Mouse (Mus musculus): ENCODE data around the gene Ror1. TPM values are rescaled to one million over a fixed set of nuclear protein-coding genes. Genes with fewer than 3 reads are reported as not detected.

Ror1 gene
- total RNA-seq (2021), result 1 to 10 TPM; 6.1 to 7.0 TPM
- long read RNA-seq, experiment 1, partial matches to known transcripts, result 1 of 5 reads
- long read RNA-seq, experiment 1, other reads (novel, unspliced or antisense), result 4 of 5 reads
- long read RNA-seq, experiment 2, partial matches to known transcripts, result 2 of 4 reads
- long read RNA-seq, experiment 2, other reads (novel, unspliced or antisense), result 2 of 4 reads

DNA sequence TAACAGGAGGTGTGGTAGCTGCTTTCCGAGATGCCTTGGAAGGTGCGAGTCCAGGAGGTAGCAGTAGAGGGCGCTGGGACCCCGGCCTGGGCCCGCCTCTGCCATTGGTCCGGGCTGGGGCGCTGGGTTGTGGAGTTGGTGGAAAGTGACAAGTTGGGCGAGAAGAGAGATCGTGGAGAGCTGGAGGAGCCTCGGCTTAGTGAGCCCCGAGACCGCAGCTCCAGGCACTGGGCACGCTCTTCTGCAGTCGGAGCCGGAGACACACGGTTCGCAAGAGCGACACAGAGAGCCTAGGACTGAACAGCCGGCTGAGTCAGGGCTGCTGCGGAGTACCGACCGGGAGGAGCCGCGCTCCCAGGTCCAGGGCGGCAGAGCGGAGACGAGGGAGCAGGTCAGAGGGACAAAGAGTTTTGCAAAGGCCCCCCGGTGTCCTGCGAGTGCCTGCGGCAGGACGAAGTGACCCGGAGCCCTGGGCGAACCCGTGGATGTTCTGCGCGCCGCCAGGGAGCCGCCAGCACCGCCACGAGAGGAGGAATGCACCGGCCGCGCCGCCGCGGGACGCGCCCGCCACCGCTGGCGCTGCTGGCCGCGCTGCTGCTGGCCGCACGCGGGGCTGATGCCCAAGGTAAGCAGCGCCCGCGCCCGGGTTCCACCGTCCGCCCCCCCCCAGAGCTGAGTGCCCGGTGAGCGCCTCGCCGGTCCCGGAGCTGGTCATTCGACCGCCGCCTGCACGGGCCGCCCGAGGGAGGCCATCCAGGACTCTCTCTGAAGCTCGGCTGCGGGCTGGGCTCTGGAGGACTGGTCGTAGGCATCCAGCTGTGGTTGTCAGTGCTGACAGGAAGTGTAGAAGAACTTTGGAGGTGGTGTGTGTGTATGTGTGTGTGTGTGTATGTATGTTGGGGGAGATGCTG, at the start of gene Ror1:
Gene Ror1 (plus strand): TSS at position 107 of the 911 bp plus-strand sequence.
- H3K4me3 ChIP-seq, result peak within 1 kb of the TSS; percentile 76
- TF ChIP-seq CTCF (conservative IDR thresholded peaks at IDR 0.05), result peak; percentile 79
- DNase-seq (ENCODE audit: low spot score in 2 of 2), result peak; percentile 90 to 93
- peak within 1 kb of the TSS; percentile 87 for H3K27ac ChIP-seq

DNA sequence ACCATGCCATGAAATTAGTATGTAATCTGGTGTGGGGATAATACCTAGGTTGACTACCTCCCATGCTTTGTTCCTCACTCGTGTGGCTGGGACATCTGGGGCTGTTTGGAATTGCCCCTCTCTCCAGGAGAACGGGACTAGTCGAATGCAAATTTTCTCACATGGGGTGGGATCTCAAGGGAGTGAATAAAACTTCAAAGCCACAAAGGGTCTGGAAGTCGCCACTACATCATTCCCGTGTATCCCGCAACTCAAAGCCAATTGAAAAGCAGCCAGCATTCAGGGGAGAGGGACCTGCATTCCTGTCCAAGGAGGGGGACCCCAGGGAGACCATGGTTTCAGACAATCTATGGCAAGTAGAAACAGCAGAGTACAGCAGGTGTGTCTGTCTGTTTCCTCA, 48.5 kb upstream of the Ror1 start:
- Histone ChIP-seq H3K4me3 (no peak overlapping the region), H3K27ac (no peak overlapping the region)
- no peak for DNase-seq (ENCODE audit: low spot score in 2 of 2)
- no peak for TF ChIP-seq CTCF (conservative IDR thresholded peaks at IDR 0.05)

DNA sequence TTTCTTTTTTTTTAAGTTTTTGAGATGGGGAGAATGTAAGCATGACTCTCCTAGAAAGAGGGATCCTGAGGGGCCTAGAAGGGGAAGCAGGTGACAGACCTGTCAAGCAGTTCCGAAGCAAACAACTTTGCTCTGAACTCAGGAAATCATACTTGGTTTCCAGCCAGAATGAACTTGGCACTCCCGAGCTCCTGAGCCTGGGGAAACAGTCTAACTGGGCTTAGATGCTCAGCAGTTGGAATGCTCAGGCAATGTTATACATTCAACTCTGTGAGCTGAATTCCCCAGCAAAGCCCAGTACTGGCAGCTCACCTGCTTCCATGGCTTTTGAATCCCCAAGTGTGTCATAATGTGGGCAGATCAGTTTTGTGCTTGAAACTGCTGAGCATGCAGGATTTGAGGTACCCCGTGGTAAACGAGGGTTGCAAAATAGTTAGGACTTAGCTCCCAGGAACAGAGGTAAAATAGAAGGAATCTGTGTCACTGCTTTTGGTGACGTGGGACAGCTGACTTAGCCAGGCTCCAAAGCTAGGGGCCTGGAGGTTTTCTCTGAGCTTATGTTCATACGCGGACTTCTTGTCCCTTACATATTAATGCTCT, 47.1 kb upstream of the Ror1 start:
- TF ChIP-seq CTCF (conservative IDR thresholded peaks at IDR 0.05), result no peak
- DNase-seq (ENCODE audit: low spot score in 2 of 2), result no peak
- H3K4me3 ChIP-seq, result no peak overlapping the region
- no peak overlapping the region for H3K27ac ChIP-seq

DNA sequence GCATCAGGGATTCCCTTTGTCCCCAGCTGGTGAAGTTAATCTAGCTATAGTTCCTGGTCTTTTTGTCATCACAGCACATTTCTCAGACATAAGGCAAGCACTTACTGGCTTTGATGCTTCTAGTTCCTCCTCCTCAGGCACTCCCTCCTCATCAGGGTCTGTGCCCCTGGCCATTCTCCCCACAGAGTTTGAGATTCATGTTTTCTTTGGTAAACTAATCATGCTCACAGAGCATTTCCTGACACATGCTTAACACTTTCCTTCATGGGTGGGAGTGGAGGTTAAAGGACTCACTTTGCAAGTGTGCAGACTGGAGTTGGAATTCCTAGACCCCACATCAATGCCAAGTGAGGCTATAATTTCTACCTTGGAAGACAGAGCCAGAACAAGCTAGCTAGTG, 43.8 kb upstream of the Ror1 start:
- Histone ChIP-seq H3K27ac (no peak overlapping the region), H3K4me3 (no peak overlapping the region)
- no peak for TF ChIP-seq CTCF (conservative IDR thresholded peaks at IDR 0.05)
- DNase-seq (ENCODE audit: low spot score in 2 of 2), result no peak

DNA sequence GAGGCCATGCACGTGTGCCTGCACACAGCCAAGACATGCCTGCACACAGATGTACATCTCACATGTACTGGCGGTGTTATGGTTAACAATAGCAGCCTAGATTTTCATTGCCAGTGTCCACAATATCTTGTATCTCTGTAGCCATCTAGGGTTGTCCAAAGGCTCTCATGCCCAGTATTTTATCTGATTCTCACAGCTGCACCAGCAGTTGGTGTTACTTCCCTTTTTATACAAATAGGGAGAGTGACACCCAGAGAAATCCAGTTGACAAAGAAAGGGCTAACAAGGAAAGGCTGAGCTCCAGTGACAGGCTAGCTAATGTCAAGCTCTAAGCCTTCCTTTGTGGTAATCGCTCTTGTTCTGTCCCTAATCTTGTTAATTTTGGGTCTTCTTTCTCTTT, 43.3 kb upstream of the Ror1 start:
- no peak for TF ChIP-seq CTCF (conservative IDR thresholded peaks at IDR 0.05)
- H3K27ac ChIP-seq, result no peak overlapping the region
- H3K4me3 ChIP-seq, result no peak overlapping the region
- DNase-seq (ENCODE audit: low spot score in 2 of 2), result no peak

DNA sequence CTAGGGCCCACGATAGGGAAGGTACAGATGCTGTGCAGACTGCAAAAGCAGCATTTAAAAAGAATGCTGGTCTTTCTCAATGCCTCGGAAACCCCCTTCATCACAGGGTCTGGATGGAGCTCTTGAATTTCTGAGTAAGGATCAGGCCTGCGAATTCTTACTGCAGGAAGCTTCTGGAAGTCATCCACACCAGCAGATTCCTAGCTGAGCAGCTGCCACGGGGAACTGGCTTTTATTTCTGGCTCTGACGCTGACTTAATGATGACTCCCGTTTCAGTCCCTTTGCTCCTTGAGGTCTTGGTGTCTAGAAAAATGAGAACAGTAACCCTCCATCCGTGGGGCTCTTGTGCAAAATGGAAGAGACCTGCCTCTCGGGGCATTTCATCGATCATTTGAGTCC, 39.5 kb upstream of the Ror1 start:
- no peak for DNase-seq (ENCODE audit: low spot score in 2 of 2)

DNA sequence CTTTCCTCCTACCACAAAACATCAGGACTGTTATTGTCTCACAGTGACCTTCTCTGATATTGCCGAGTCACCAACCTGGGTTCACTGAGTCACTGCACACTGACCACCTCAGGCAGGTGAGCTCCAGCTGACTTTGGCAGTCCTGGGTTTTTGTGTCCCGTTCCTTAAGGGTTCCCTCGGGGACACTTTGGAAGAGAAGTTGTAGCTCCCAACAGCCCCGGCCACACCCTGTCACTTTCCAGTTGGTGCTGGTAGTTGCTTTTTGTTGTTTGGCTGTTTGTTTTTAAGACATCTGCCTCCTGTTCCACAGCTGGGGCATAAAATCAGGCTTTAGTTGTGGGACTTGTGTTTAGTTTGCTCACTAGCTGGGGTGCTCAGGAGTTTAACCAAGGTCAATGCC, 39.1 kb upstream of the Ror1 start:
- Histone ChIP-seq H3K4me3 (no peak overlapping the region), H3K27ac (no peak overlapping the region)
- DNase-seq (ENCODE audit: low spot score in 2 of 2), result no peak
- no peak for TF ChIP-seq CTCF (conservative IDR thresholded peaks at IDR 0.05)

More for the DNA sequence above, 39.5 kb upstream of the Ror1 start:
- H3K27ac ChIP-seq, result no peak overlapping the region
- H3K4me3 ChIP-seq, result no peak overlapping the region
- no peak for TF ChIP-seq CTCF (conservative IDR thresholded peaks at IDR 0.05)

DNA sequence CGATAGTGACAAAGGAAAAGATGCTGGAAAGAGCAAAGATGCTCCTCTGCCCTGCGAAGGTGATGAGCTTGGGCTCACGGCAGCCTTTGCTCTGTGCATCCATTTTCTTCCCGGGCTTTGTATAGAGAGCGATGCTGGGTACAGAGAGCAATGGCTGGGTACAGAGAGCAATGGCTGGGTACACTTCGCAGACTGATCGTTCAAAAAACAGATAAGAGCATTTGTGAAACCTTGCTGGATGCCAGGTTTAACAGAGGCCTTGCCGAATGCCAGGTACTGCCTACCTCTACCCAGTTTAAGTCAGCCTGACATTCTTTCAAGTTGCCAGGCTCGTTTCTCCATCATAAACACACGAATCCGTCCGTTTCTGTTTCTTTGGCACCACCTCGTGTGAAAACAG, 38.2 kb upstream of the Ror1 start:
- Histone ChIP-seq H3K4me3 (no peak overlapping the region), H3K27ac (no peak overlapping the region)
- TF ChIP-seq CTCF (conservative IDR thresholded peaks at IDR 0.05), result no peak
- DNase-seq (ENCODE audit: low spot score in 2 of 2), result no peak

DNA sequence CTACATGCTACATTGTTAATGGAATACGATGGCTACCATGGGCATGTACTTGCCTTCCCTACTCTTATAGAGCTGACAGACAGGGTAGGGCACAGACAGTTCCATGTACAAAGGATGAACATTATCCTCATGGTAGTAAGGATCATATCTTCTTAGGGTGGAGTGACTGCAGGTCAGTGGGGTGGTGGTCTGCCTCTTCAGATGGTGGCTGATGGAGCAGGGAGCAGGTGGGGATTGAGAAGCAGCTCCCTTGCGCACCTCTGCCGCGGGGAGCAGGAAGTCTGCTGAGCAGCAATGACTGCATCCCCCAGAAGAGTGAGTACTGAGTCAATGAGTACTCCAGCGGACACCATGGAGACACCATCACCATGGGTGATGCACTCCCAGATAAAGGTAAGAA, 37.0 kb upstream of the Ror1 start:
- no peak for TF ChIP-seq CTCF (conservative IDR thresholded peaks at IDR 0.05)

DNA sequence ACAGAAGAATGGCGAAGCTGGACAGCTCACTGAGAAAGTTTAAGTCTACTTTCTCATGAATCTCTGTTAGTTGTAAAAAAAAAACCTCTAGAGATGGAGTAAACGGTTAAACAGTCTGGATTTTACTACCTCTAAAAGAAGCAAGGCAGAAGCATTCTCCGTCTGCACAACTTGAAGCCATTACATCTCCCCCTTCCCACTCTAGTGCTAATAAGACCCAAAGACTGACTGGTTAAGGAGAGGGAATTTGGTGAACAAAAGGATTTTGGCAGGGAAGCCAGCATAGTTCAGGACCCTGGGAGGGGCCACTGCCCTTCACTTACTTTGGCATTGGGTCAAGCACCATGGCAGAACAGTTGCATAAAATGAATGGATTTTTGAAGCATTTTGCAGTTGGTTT, 35.8 kb upstream of the Ror1 start:
- Histone ChIP-seq H3K27ac (no peak overlapping the region), H3K4me3 (no peak overlapping the region)
- no peak for TF ChIP-seq CTCF (conservative IDR thresholded peaks at IDR 0.05)
- DNase-seq (ENCODE audit: low spot score in 2 of 2), result no peak

More for the DNA sequence above, 37.0 kb upstream of the Ror1 start:
- DNase-seq (ENCODE audit: low spot score in 2 of 2), result no peak
- H3K4me3 ChIP-seq, result no peak overlapping the region
- H3K27ac ChIP-seq, result no peak overlapping the region

DNA sequence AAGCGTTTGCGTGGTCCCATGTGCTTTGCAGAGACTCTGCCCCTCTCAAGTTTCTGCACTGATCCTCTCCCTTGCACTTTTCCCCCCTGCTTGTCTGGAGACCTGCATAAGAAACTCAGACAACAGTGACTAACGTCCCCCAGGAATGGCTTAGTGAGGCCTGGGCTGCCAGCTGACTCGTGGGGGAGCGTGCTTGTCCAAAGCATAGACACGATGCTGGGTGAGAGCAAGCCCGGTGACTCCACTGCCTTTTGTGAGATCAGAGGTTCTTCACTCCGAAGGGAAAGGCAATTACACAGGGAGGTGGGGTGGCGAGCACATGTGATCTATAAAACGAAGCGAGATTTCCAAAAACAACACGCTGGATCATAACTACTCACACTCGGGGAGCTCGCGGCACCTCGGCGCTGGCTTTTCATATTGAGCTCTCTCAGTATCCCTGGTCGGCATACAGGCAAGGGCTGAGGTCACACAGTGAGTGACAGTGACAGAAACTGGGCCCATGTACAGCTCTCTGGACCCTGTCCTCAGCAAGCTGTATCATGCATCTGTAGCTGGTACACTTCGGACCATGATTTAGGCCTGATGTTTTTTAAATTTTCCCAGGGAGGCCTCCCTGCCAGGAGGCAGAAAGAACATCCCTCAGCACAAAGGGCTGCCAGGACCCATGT, 34.1 kb upstream of the Ror1 start:
- no peak for TF ChIP-seq CTCF (conservative IDR thresholded peaks at IDR 0.05)
- Histone ChIP-seq H3K4me3 (no peak overlapping the region), H3K27ac (no peak overlapping the region)
- no peak for DNase-seq (ENCODE audit: low spot score in 2 of 2)

DNA sequence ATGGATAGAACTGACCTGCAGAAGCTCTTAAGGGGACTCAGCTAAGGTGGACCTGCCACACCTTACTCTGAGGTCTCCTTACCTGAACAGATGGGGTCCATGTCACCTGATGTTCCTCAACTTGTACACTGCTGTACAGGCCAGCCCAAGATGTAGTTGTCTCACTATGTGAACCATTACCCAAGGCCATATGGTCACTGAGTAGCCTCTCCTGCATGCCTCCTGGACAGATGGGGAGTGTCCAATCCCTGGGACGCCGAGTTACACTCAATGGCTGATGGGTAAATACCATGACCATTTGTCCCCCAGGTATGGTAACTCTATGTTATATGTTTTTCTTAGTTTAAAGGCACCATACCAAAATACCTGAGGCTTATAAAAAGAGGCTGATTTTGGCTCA, 29.9 kb upstream of the Ror1 start:
- Histone ChIP-seq H3K27ac (no peak overlapping the region), H3K4me3 (no peak overlapping the region)
- no peak for DNase-seq (ENCODE audit: low spot score in 2 of 2)
- TF ChIP-seq CTCF (conservative IDR thresholded peaks at IDR 0.05), result no peak

DNA sequence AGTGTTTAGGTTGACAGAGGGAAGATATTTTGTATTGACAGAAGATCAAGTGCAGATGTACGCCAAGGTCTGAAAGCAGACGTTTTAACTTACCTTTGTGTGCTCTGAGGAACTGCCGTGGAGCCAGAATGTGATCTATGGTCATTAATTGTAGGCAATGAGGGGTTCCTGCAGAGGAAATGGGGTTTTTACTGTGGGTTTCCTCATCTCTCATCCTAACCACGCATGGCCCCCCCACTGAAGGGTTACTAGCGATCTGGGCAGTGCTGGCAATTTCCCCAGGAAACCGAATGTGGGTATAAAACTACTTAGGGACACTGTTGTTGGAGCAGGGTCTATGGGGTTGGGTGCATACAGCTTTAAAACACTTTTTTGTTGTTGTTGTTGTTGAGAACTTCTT, 25.5 kb upstream of the Ror1 start:
- TF ChIP-seq CTCF (conservative IDR thresholded peaks at IDR 0.05), result no peak
- H3K27ac ChIP-seq, result no peak overlapping the region
- no peak overlapping the region for H3K4me3 ChIP-seq
- DNase-seq (ENCODE audit: low spot score in 2 of 2), result no peak

Measured in layer of hippocampus, adult 2 months (tissue).